Mouse (Mus musculus): Measurements from ENCODE around the gene Gpr61. TPM values are rescaled to one million over a fixed set of nuclear protein-coding genes. Genes with fewer than 3 reads are reported as not detected.

The Gpr61 gene
- polyA plus RNA-seq, 1 experiment from 2014 or later, result 0.25 TPM

- Histone ChIP-seq H3K4me3 (replicated peaks) (peak within 1 kb of the TSS; percentile 87), H3K36me3 (no peaks in the 10 kb centered on the region), H3K27me3 (no peaks in the 10 kb centered on the region), H3K9me3 (replicated peaks) (no peaks in the 10 kb centered on the region), H3K4me1 (peaks cover 28% of the 10 kb centered on the region), H3K4me2 (replicated peaks) (peak within 1 kb of the TSS; percentile 81), H3K9ac (peak within 1 kb of the TSS; percentile 94), H3K27ac (replicated peaks) (peak within 1 kb of the TSS; percentile 95)
- under 1% methylated on average over 63 of the region's 63 CpGs for WGBS
- ATAC-seq (ENCODE audit: insufficient number of reproducible peaks, low FRiP score, low TSS enrichment, low read depth), result peak; percentile 90
These were observed 8.9 kb downstream of the Gpr61 start, which contains the start of gene Gnai3 for GRCm38 (mm10) chr3:108145534-108146445. TSS of gene Gnai3 (minus strand) at chr3:108146146.

- H3K9me3 ChIP-seq (replicated peaks), result no peaks in the 10 kb centered on the region
- H3K4me3 ChIP-seq (replicated peaks), result no peak overlapping the region
- H3K4me2 ChIP-seq (replicated peaks), result no peak overlapping the region
- no peaks in the 10 kb centered on the region for H3K27me3 ChIP-seq
- peaks cover 19% of the 10 kb centered on the region for H3K4me1 ChIP-seq
- 74% methylated on average over 4 of the region's 4 CpGs for WGBS
- no peak overlapping the region for H3K9ac ChIP-seq
- no peak for ATAC-seq (ENCODE audit: insufficient number of reproducible peaks, low FRiP score, low TSS enrichment, low read depth)
- H3K36me3 ChIP-seq, result no peaks in the 10 kb centered on the region
- H3K27ac ChIP-seq (replicated peaks), result no peak overlapping the region
These were observed 13.9 kb downstream of the Gpr61 start for GRCm38 (mm10) chr3:108140786-108141185.

GRCm38 (mm10) chr3:108139113-108139512 is 15.6 kb downstream of the Gpr61 start:
- 75% methylated on average over 1 of the region's 1 CpGs for WGBS
- Histone ChIP-seq H3K27me3 (no peaks in the 10 kb centered on the region), H3K36me3 (no peaks in the 10 kb centered on the region), H3K4me3 (replicated peaks) (no peak overlapping the region), H3K27ac (replicated peaks) (no peak overlapping the region), H3K9ac (no peak overlapping the region), H3K4me1 (peaks cover 18% of the 10 kb centered on the region), H3K9me3 (replicated peaks) (no peaks in the 10 kb centered on the region), H3K4me2 (replicated peaks) (no peak overlapping the region)
- no peak for ATAC-seq (ENCODE audit: insufficient number of reproducible peaks, low FRiP score, low TSS enrichment, low read depth)

- Histone ChIP-seq H3K27ac (replicated peaks) (no peak overlapping the region), H3K36me3 (no peaks in the 10 kb centered on the region), H3K4me3 (replicated peaks) (no peak overlapping the region), H3K27me3 (no peaks in the 10 kb centered on the region), H3K4me1 (peaks cover 18% of the 10 kb centered on the region), H3K9me3 (replicated peaks) (no peaks in the 10 kb centered on the region), H3K4me2 (replicated peaks) (no peak overlapping the region), H3K9ac (no peak overlapping the region)
- WGBS, result 59% methylated on average over 11 of the region's 11 CpGs
- no peak for ATAC-seq (ENCODE audit: insufficient number of reproducible peaks, low FRiP score, low TSS enrichment, low read depth)
These were observed 20.0 kb downstream of the Gpr61 start for GRCm38 (mm10) chr3:108134701-108135100.

GRCm38 (mm10) chr3:108132484-108132883 is 22.2 kb downstream of the Gpr61 start:
- no peaks in the 10 kb centered on the region for H3K9me3 ChIP-seq (replicated peaks)
- H3K27me3 ChIP-seq, result no peaks in the 10 kb centered on the region
- no peak overlapping the region for H3K9ac ChIP-seq
- no peaks in the 10 kb centered on the region for H3K36me3 ChIP-seq
- no peak for ATAC-seq (ENCODE audit: insufficient number of reproducible peaks, low FRiP score, low TSS enrichment, low read depth)
- H3K4me2 ChIP-seq (replicated peaks), result no peak overlapping the region
- no peak overlapping the region for H3K27ac ChIP-seq (replicated peaks)
- no peak overlapping the region for H3K4me3 ChIP-seq (replicated peaks)
- H3K4me1 ChIP-seq, result peaks cover 27% of the 10 kb centered on the region
- 79% methylated on average over 1 of the region's 1 CpGs for WGBS

GRCm38 (mm10) chr3:108131821-108132220 is 22.9 kb downstream of the Gpr61 start:
- H3K9me3 ChIP-seq (replicated peaks), result no peaks in the 10 kb centered on the region
- H3K27ac ChIP-seq (replicated peaks), result 0 out of 2 replicates have a peak overlapping the region, but pooled peaks have one; percentile 7
- H3K4me3 ChIP-seq (replicated peaks), result no peak overlapping the region
- no peak overlapping the region for H3K4me2 ChIP-seq (replicated peaks)
- no peaks in the 10 kb centered on the region for H3K36me3 ChIP-seq
- WGBS, result 72% methylated on average over 1 of the region's 1 CpGs
- no peak for ATAC-seq (ENCODE audit: insufficient number of reproducible peaks, low FRiP score, low TSS enrichment, low read depth)
- H3K9ac ChIP-seq, result no peak overlapping the region
- peaks cover 27% of the 10 kb centered on the region for H3K4me1 ChIP-seq
- H3K27me3 ChIP-seq, result no peaks in the 10 kb centered on the region

- H3K4me1 ChIP-seq, result peaks cover 27% of the 10 kb centered on the region
- H3K36me3 ChIP-seq, result no peaks in the 10 kb centered on the region
- no peak overlapping the region for H3K27ac ChIP-seq (replicated peaks)
- H3K9me3 ChIP-seq (replicated peaks), result no peaks in the 10 kb centered on the region
- H3K4me2 ChIP-seq (replicated peaks), result no peak overlapping the region
- H3K27me3 ChIP-seq, result no peaks in the 10 kb centered on the region
- H3K4me3 ChIP-seq (replicated peaks), result no peak overlapping the region
- WGBS, result 93% methylated on average over 5 of the region's 5 CpGs
- H3K9ac ChIP-seq, result no peak overlapping the region
- no peak for ATAC-seq (ENCODE audit: insufficient number of reproducible peaks, low FRiP score, low TSS enrichment, low read depth)
These were observed 23.5 kb downstream of the Gpr61 start for GRCm38 (mm10) chr3:108131216-108131615.

- ATAC-seq (ENCODE audit: insufficient number of reproducible peaks, low FRiP score, low TSS enrichment, low read depth), result no peak
- Histone ChIP-seq H3K4me3 (replicated peaks) (no peak overlapping the region), H3K4me1 (peaks cover 16% of the 10 kb centered on the region; the same call in 1 of the 2 replicates), H3K4me2 (replicated peaks) (no peak overlapping the region), H3K36me3 (no peaks in the 10 kb centered on the region), H3K9me3 (replicated peaks) (no peaks in the 10 kb centered on the region), H3K9ac (no peak overlapping the region), H3K27me3 (no peaks in the 10 kb centered on the region), H3K27ac (replicated peaks) (no peak overlapping the region)
- 88% methylated on average over 4 of the region's 4 CpGs for WGBS
These were observed 24.9 kb downstream of the Gpr61 start for GRCm38 (mm10) chr3:108129804-108130203.

- H3K9ac ChIP-seq, result no peak overlapping the region
- WGBS, result 89% methylated on average over 4 of the region's 4 CpGs
- H3K4me3 ChIP-seq (replicated peaks), result no peak overlapping the region
- no peak for ATAC-seq (ENCODE audit: insufficient number of reproducible peaks, low FRiP score, low TSS enrichment, low read depth)
- no peak overlapping the region for H3K27ac ChIP-seq (replicated peaks)
- H3K36me3 ChIP-seq, result no peaks in the 10 kb centered on the region
- H3K27me3 ChIP-seq, result no peaks in the 10 kb centered on the region
- no peak overlapping the region for H3K4me2 ChIP-seq (replicated peaks)
- H3K4me1 ChIP-seq, result peaks cover 13% of the 10 kb centered on the region; the same call in 1 of the 2 replicates
- H3K9me3 ChIP-seq (replicated peaks), result no peaks in the 10 kb centered on the region
These were observed 25.3 kb downstream of the Gpr61 start for GRCm38 (mm10) chr3:108129367-108129766.

GRCm38 (mm10) chr3:108128520-108128919 is 26.2 kb downstream of the Gpr61 start:
- no peak for ATAC-seq (ENCODE audit: insufficient number of reproducible peaks, low FRiP score, low TSS enrichment, low read depth)
- H3K36me3 ChIP-seq, result 0 out of 2 replicates have a peak, but pooled peaks cover under 1% of the 10 kb centered on the region
- H3K27me3 ChIP-seq, result no peaks in the 10 kb centered on the region
- H3K9ac ChIP-seq, result no peak overlapping the region
- H3K4me3 ChIP-seq (replicated peaks), result no peak overlapping the region
- H3K27ac ChIP-seq (replicated peaks), result no peak overlapping the region
- H3K9me3 ChIP-seq (replicated peaks), result no peaks in the 10 kb centered on the region
- WGBS, result 64% methylated on average over 5 of the region's 5 CpGs
- peaks cover 13% of the 10 kb centered on the region; the same call in 1 of the 2 replicates for H3K4me1 ChIP-seq
- H3K4me2 ChIP-seq (replicated peaks), result no peak overlapping the region

GRCm38 (mm10) chr3:108126327-108126726 is 28.4 kb downstream of the Gpr61 start:
- Histone ChIP-seq H3K4me3 (replicated peaks) (no peak overlapping the region), H3K4me1 (peaks cover 10% of the 10 kb centered on the region; the same call in 1 of the 2 replicates), H3K27ac (replicated peaks) (no peak overlapping the region), H3K9me3 (replicated peaks) (no peaks in the 10 kb centered on the region), H3K36me3 (peaks cover 15% of the 10 kb centered on the region; the same call in 1 of the 2 replicates), H3K27me3 (no peaks in the 10 kb centered on the region), H3K9ac (no peak overlapping the region), H3K4me2 (replicated peaks) (no peak overlapping the region)
- 80% methylated on average over 3 of the region's 3 CpGs for WGBS
- no peak for ATAC-seq (ENCODE audit: insufficient number of reproducible peaks, low FRiP score, low TSS enrichment, low read depth)

Measured in embryonic facial prominence, embryonic 15.5 days (tissue).